Mouse (Mus musculus): Measurements from ENCODE around the gene Olfr99. TPM values are rescaled to one million over a fixed set of nuclear protein-coding genes. Genes with fewer than 3 reads are reported as not detected.
"Not testable (repeated sequence)": the region's sequence is repeated elsewhere in the genome, so short reads cannot be mapped to it uniquely, and the experiment has no call there.

The Olfr99 gene
- total and polyA plus RNA-seq, 2 experiments, result not detected

GRCm38 (mm10) chr17:37249460-37249859, 33.8 kb downstream of the Olfr99 start:
- H3K9ac ChIP-seq (ENCODE audit: low read depth, low read length), result no peak overlapping the region
- TF ChIP-seq CTCF (IDR thresholded peaks at IDR 0.05; ENCODE audit: low read depth, low read length) (no peak), POLR2A (IDR thresholded peaks at IDR 0.05; ENCODE audit: extremely low read depth, insufficient read depth, low read length) (no peak)
- DNase-seq (ENCODE audit: extremely low read depth, low read depth, low spot score), result no peak
- H3K79me2 ChIP-seq (ENCODE audit: control insufficient read depth, insufficient read depth, low read length), result no peaks in the 10 kb centered on the region
- no peaks in the 10 kb centered on the region for H3K36me3 ChIP-seq (ENCODE audit: control insufficient read depth, insufficient read depth, low read length)
- H3K27me3 ChIP-seq (ENCODE audit: control insufficient read depth, insufficient read depth, low read length), result no peaks in the 10 kb centered on the region
- H3K27ac ChIP-seq (replicated peaks; ENCODE audit: insufficient read depth, low read depth, low read length), result no peak overlapping the region
- H3K4me1 ChIP-seq (ENCODE audit: control insufficient read depth, insufficient read depth, low read length), result no peaks in the 10 kb centered on the region
- H3K4me3 ChIP-seq (ENCODE audit: insufficient read depth, low read depth, low read length), result no peak overlapping the region

DNA sequence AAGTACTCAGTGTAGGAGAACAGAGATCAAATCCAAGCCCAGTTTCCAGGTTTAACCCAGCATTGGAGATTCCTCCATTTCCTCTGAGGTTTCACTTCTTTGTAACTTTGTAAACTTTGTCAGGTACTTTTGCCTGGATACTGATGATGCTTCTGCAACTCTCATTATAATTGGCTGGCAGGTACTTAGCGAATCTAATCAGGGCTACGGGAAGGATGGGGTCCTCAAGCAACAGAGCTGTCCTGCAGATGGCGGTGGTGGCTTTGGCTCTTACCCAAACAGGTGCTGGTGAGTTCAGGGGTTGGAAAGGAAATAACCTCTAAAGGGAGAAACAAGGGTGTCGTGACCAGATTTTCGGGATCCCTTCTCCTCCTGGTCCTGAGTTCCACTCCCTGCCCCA, 36.5 kb downstream of the Olfr99 start:
- WGBS, result 39% methylated on average over 5 of the region's 5 CpGs
- no peak overlapping the region for H3K27ac ChIP-seq (replicated peaks; ENCODE audit: insufficient read depth, low read depth, low read length)
- no peaks in the 10 kb centered on the region for H3K79me2 ChIP-seq (ENCODE audit: control insufficient read depth, insufficient read depth, low read length)
- H3K9ac ChIP-seq (ENCODE audit: low read depth, low read length), result no peak overlapping the region
- H3K27me3 ChIP-seq (ENCODE audit: control insufficient read depth, insufficient read depth, low read length), result no peaks in the 10 kb centered on the region
- no peaks in the 10 kb centered on the region for H3K4me1 ChIP-seq (ENCODE audit: control insufficient read depth, insufficient read depth, low read length)
- TF ChIP-seq POLR2A (IDR thresholded peaks at IDR 0.05; ENCODE audit: extremely low read depth, insufficient read depth, low read length) (no peak), CTCF (IDR thresholded peaks at IDR 0.05; ENCODE audit: low read depth, low read length) (no peak)
- peak; percentile 49 for DNase-seq (ENCODE audit: extremely low read depth, low read depth, low spot score)
- H3K4me3 ChIP-seq (ENCODE audit: insufficient read depth, low read depth, low read length), result no peak overlapping the region
- H3K36me3 ChIP-seq (ENCODE audit: control insufficient read depth, insufficient read depth, low read length), result no peaks in the 10 kb centered on the region

DNA sequence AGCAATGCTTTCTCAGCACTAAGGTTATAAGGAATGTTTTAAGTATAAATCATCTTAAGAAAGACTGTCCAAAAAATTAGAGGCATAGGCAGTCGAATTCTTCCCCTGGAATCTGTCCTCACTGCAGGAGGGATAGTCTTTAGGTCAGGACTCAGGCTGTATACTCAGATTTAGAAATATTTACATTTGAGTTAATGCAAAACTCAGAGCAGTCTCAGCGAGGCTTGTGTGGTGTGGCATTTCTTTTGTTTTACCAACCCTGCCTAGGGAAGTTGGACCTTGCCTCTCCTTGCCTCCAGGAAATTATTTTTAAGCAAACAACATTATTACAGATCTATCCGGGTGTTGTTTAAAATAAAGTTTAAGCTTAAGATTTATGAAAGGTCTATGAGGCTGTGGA, 41.1 kb downstream of the Olfr99 start:
- Histone ChIP-seq H3K9ac (ENCODE audit: low read depth, low read length) (no peak overlapping the region), H3K27me3 (ENCODE audit: control insufficient read depth, insufficient read depth, low read length) (no peaks in the 10 kb centered on the region), H3K79me2 (ENCODE audit: control insufficient read depth, insufficient read depth, low read length) (no peaks in the 10 kb centered on the region), H3K27ac (replicated peaks; ENCODE audit: insufficient read depth, low read depth, low read length) (no peak overlapping the region), H3K36me3 (ENCODE audit: control insufficient read depth, insufficient read depth, low read length) (no peaks in the 10 kb centered on the region), H3K4me3 (ENCODE audit: insufficient read depth, low read depth, low read length) (no peak overlapping the region), H3K4me1 (ENCODE audit: control insufficient read depth, insufficient read depth, low read length) (no peaks in the 10 kb centered on the region)
- WGBS, result 10% methylated on average over 3 of the region's 3 CpGs
- DNase-seq (ENCODE audit: extremely low read depth, low read depth, low spot score), result no peak
- TF ChIP-seq POLR2A (IDR thresholded peaks at IDR 0.05; ENCODE audit: extremely low read depth, insufficient read depth, low read length), result no peak
- TF ChIP-seq CTCF (IDR thresholded peaks at IDR 0.05; ENCODE audit: low read depth, low read length), result no peak

- DNase-seq (ENCODE audit: extremely low read depth, low read depth, low spot score); H3K4me3 ChIP-seq (ENCODE audit: insufficient read depth, low read depth, low read length); H3K4me1 ChIP-seq (ENCODE audit: control insufficient read depth, insufficient read depth, low read length); H3K27me3 ChIP-seq (ENCODE audit: control insufficient read depth, insufficient read depth, low read length); H3K79me2 ChIP-seq (ENCODE audit: control insufficient read depth, insufficient read depth, low read length); H3K27ac ChIP-seq (replicated peaks; ENCODE audit: insufficient read depth, low read depth, low read length); H3K9ac ChIP-seq (ENCODE audit: low read depth, low read length); H3K36me3 ChIP-seq (ENCODE audit: control insufficient read depth, insufficient read depth, low read length): not testable (repeated sequence)
- WGBS, result 87% methylated on average over 2 of the region's 2 CpGs
Observed at GRCm38 (mm10) chr17:37237230-37237629, 46.0 kb downstream of the Olfr99 start, which contains the start of gene Olfr97. Gene Olfr97, minus strand, starts transcription at chr17:37237330.

Other genes starting within 250 kb of the Olfr99 start
- 1.2 and 1.9 TPM in 2 replicates for gene Gabbr1, start 237.5 kb downstream of the Olfr99 start, total RNA-seq (2014; rRNA removed)
- 1.4 and 3.2 TPM in 2 replicates for gene Gabbr1, start 237.5 kb downstream of the Olfr99 start, polyA plus RNA-seq (2012; rRNA removed)
- gene Olfr90, start 195.0 kb downstream of the Olfr99 start, total RNA-seq (2014; rRNA removed), result not detected in 2 replicates
- not detected in 2 replicates for gene Olfr90, start 195.0 kb downstream of the Olfr99 start, polyA plus RNA-seq (2012; rRNA removed)
- not detected in 2 replicates for gene Olfr91, start 185.2 kb downstream of the Olfr99 start, total RNA-seq (2014; rRNA removed)
- gene Olfr91, start 185.2 kb downstream of the Olfr99 start, polyA plus RNA-seq (2012; rRNA removed), result not detected in 2 replicates
- not detected in 2 replicates for gene Olfr92, start 163.4 kb downstream of the Olfr99 start, total RNA-seq (2014; rRNA removed)
- gene Olfr92, start 163.4 kb downstream of the Olfr99 start, polyA plus RNA-seq (2012; rRNA removed), result not detected in 2 replicates
- not detected in 2 replicates for gene Olfr93, start 122.0 kb downstream of the Olfr99 start, total RNA-seq (2014; rRNA removed)
- not detected in 2 replicates for gene Olfr93, start 122.0 kb downstream of the Olfr99 start, polyA plus RNA-seq (2012; rRNA removed)
- gene Ubd, start 89.6 kb downstream of the Olfr99 start, total RNA-seq (2014; rRNA removed), result 0.46 and 0.47 TPM in 2 replicates
- gene Ubd, start 89.6 kb downstream of the Olfr99 start, polyA plus RNA-seq (2012; rRNA removed), result 0.22 TPM in 1 of 2 replicates, not detected in the other
- not detected in 2 replicates for gene Olfr94, start 82.5 kb downstream of the Olfr99 start, total RNA-seq (2014; rRNA removed)
- not detected in 2 replicates for gene Olfr94, start 82.5 kb downstream of the Olfr99 start, polyA plus RNA-seq (2012; rRNA removed)
- gene Olfr95, start 70.3 kb downstream of the Olfr99 start, total RNA-seq (2014; rRNA removed), result not detected in 2 replicates
- not detected in 2 replicates for gene Olfr95, start 70.3 kb downstream of the Olfr99 start, polyA plus RNA-seq (2012; rRNA removed)
- not detected in 2 replicates for gene Olfr96, start 63.3 kb downstream of the Olfr99 start, total RNA-seq (2014; rRNA removed)
- gene Olfr96, start 63.3 kb downstream of the Olfr99 start, polyA plus RNA-seq (2012; rRNA removed), result not detected in 2 replicates
- not detected in 2 replicates for gene Olfr97, start 46.1 kb downstream of the Olfr99 start, total RNA-seq (2014; rRNA removed)
- not detected in 2 replicates for gene Olfr97, start 46.1 kb downstream of the Olfr99 start, polyA plus RNA-seq (2012; rRNA removed)
- gene Olfr98, start 19.7 kb downstream of the Olfr99 start, total RNA-seq (2014; rRNA removed), result not detected in 2 replicates
- not detected in 2 replicates for gene Olfr98, start 19.7 kb downstream of the Olfr99 start, polyA plus RNA-seq (2012; rRNA removed)
- 4.4 and 4.5 TPM in 2 replicates for gene H2-M3, start 13.2 kb downstream of the Olfr99 start, total RNA-seq (2014; rRNA removed)
- 1.7 and 3.3 TPM in 2 replicates for gene H2-M3, start 13.2 kb downstream of the Olfr99 start, polyA plus RNA-seq (2012; rRNA removed)
- not detected in 2 replicates for gene Olfr101, start 20.9 kb upstream of the Olfr99 start, total RNA-seq (2014; rRNA removed)
- not detected in 2 replicates for gene Olfr101, start 20.9 kb upstream of the Olfr99 start, polyA plus RNA-seq (2012; rRNA removed)
- not detected in 2 replicates for gene Olfr102, start 33.6 kb upstream of the Olfr99 start, total RNA-seq (2014; rRNA removed)
- not detected in 2 replicates for gene Olfr102, start 33.6 kb upstream of the Olfr99 start, polyA plus RNA-seq (2012; rRNA removed)
- not detected in 2 replicates for gene Olfr103, start 56.2 kb upstream of the Olfr99 start, total RNA-seq (2014; rRNA removed)
- not detected in 2 replicates for gene Olfr103, start 56.2 kb upstream of the Olfr99 start, polyA plus RNA-seq (2012; rRNA removed)
- gene Olfr104-ps, start 76.1 kb upstream of the Olfr99 start, total RNA-seq (2014; rRNA removed), result not detected in 2 replicates
- not detected in 2 replicates for gene Olfr104-ps, start 76.1 kb upstream of the Olfr99 start, polyA plus RNA-seq (2012; rRNA removed)
- not detected in 2 replicates for gene Olfr105-ps, start 95.6 kb upstream of the Olfr99 start, total RNA-seq (2014; rRNA removed)
- gene Olfr105-ps, start 95.6 kb upstream of the Olfr99 start, polyA plus RNA-seq (2012; rRNA removed), result not detected in 2 replicates
- gene Olfr106-ps, start 106.9 kb upstream of the Olfr99 start, total RNA-seq (2014; rRNA removed), result not detected in 2 replicates
- gene Olfr106-ps, start 106.9 kb upstream of the Olfr99 start, polyA plus RNA-seq (2012; rRNA removed), result not detected in 2 replicates
- gene Olfr107, start 115.8 kb upstream of the Olfr99 start, total RNA-seq (2014; rRNA removed), result not detected in 2 replicates
- gene Olfr107, start 115.8 kb upstream of the Olfr99 start, polyA plus RNA-seq (2012; rRNA removed), result not detected in 2 replicates
- gene Olfr108, start 162.0 kb upstream of the Olfr99 start, total RNA-seq (2014; rRNA removed), result not detected in 2 replicates
- not detected in 2 replicates for gene Olfr108, start 162.0 kb upstream of the Olfr99 start, polyA plus RNA-seq (2012; rRNA removed)
- not detected in 2 replicates for gene Olfr109, start 175.5 kb upstream of the Olfr99 start, total RNA-seq (2014; rRNA removed)
- gene Olfr109, start 175.5 kb upstream of the Olfr99 start, polyA plus RNA-seq (2012; rRNA removed), result not detected in 2 replicates
- 0.18 and 0.54 TPM in 2 replicates for gene H2-M2, start 200.1 kb upstream of the Olfr99 start, total RNA-seq (2014; rRNA removed)
- not detected in 2 replicates for gene H2-M2, start 200.1 kb upstream of the Olfr99 start, polyA plus RNA-seq (2012; rRNA removed)
- not detected in 2 replicates for gene Olfr110, start 209.0 kb upstream of the Olfr99 start, total RNA-seq (2014; rRNA removed)
- gene Olfr110, start 209.0 kb upstream of the Olfr99 start, polyA plus RNA-seq (2012; rRNA removed), result not detected in 2 replicates
- not detected in 2 replicates for gene Olfr111, start 224.6 kb upstream of the Olfr99 start, total RNA-seq (2014; rRNA removed)
- not detected in 2 replicates for gene Olfr111, start 224.6 kb upstream of the Olfr99 start, polyA plus RNA-seq (2012; rRNA removed)

Data from liver, adult 2 months (tissue).